Mouse (Mus musculus) layer of hippocampus, adult 11-12 months (tissue): ENCODE data around the gene Nr5a1.
A peak's percentile ranks its signal among the peaks of the same experiment; 100 is the strongest.

Source experiments
- DNase-seq: peaks from one replicate; pipeline ENCODE4 v3.0.0; 2022; ENCODE audit warnings: low spot score

The Nr5a1 gene

GRCm38 (mm10) chr2:38647661-38648060 is 66.7 kb downstream of the Nr5a1 start:
- no peak for DNase-seq

DNA sequence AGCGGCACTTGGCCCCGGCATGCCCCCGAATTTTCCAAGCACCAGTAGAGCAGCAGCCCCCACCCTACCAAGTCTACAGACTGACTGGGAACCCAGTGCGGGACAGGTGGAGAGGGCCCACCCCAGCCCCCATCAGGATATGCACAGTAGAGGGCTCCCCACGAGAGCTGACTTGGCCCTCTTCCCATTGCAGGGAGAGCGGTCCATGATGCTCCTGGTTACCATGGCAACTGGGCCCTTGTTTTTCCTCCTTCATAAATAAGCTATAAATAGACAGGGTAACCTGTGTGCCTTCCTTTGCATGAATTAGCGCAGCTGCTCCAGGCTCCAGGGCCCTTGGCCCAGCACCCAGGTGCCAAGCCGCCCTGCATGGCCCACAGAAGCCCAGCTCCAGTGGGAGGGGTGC is 67.1 kb downstream of the Nr5a1 start:
- peak; percentile 68 for DNase-seq

DNA sequence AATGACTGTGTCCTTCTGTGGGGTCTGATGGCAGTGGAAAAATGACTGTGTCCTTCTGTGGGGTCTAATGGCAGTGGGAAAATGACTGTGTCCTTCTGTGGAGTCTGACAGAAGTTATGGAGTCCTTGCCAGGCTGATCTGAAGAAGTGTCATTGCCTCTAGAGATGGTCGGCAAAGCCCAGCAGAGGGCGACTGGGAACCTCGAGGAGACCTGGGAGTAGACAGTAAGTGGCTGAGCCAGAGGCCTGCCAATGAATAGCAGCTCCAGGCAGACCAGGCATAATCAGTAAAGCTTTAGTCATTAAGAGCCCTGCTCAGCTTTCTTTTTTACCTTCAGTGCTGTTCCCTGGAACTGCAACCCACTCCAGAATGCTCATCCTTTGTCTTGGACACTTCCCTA is 68.4 kb downstream of the Nr5a1 start:
- peak; percentile 86 for DNase-seq

DNA sequence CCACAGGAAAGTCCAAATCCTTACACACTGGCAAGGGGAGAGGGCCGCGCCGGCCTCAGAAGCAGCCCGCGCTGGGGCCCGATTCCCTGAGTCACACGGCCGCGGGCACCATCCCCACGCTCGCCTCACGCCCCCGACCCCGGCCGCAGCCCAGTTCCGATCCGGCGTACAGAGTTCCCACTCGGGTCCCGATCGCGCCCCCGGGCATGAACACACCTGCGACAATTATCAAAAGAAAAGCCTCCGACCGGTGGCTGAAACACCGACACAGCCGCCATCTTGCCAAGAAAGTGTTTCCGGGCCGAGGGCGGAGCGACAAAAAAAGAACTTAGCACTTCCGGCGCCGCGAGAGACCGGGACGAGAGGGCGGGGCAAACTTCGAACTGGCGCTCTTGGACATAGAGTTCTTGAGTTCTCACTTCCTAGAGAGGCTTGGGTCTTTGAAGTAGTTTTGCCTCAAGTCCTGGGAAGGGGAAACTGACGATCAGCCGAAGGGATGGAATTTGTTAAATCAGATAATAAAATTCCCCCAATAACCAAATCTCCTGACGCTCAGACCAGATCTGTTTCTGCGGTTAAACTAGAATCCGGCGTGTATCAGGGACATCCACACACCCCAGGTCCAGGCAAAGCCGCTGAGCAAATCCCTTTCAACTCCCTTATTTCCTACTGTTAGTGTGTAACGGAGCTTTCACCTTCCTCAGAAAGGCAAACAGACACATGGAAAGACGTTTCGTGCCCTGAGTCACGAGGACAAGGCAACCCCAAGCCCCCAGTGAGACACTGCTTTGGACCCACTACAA is 70.5 kb downstream of the Nr5a1 start, which contains the start of gene Psmb7:
Gene Psmb7, minus strand, starts transcription at position 463 of the 803 bp plus-strand sequence.
- peak; percentile 90 for DNase-seq
